13 mouse cellular contexts compared by ENCODE assay signal in genomic region chr10:117790421-117791170, GRCm38 (mm10). TPM values are rescaled to one million over a fixed set of nuclear protein-coding genes. Genes with fewer than 3 reads are reported as not detected.
A peak's percentile ranks its signal among the peaks of the same experiment; 100 is the strongest.
DNase-seq lines count a peak whose midpoint lies in the region; ATAC-seq and TF ChIP-seq lines count a peak whose summit lies in the region.
"Had no signal": no experiment of that assay in that cellular context is flagged by ENCODE, and none has a peak within 500 bp of the region (broad histone marks: within the 10 kb centered on the region; RNA-seq: fewer than 3 reads in every experiment).

No protein-coding gene starts in this region.

- peaks cover 19% of the 10 kb centered on the region for H3K4me1 ChIP-seq in heart, embryonic 10.5 days
- peaks cover 9% of the 10 kb centered on the region; the same call in 1 of the 2 replicates for H3K4me1 ChIP-seq in lung, embryonic 14.5 days (ENCODE audit: insufficient read depth)
- peaks cover 35% of the 10 kb centered on the region for H3K4me1 ChIP-seq in G1E (ENCODE audit: insufficient read depth, low read depth, low read length)
- H3K4me1 ChIP-seq in liver, embryonic 12.5 days = peaks cover 30% of the 10 kb centered on the region

- 0 out of 2 replicates have a peak overlapping the region, but pooled peaks have one; percentile 73 for H3K4me3 ChIP-seq in heart, embryonic 10.5 days
- H3K4me3 ChIP-seq in lung, embryonic 14.5 days (ENCODE audit: low read depth, low read length) = 0 out of 2 replicates have a peak overlapping the region, but pooled peaks have one; percentile 74
- peak overlapping the region; percentile 98; the same call in 1 of the 2 replicates for H3K4me3 ChIP-seq in G1E (ENCODE audit: low read depth, low read length)
- H3K4me3 ChIP-seq in liver, embryonic 12.5 days = peak overlapping the region; percentile 95

- H3K9ac ChIP-seq in lung, embryonic 14.5 days = no peak overlapping the region
- peak overlapping the region; percentile 89 for H3K9ac ChIP-seq in liver, embryonic 12.5 days

- H3K27me3 ChIP-seq in heart, embryonic 10.5 days (ENCODE audit: insufficient read depth, poor library complexity, severe bottlenecking) = no peaks in the 10 kb centered on the region
- no peaks in the 10 kb centered on the region for H3K27me3 ChIP-seq in lung, embryonic 14.5 days (ENCODE audit: insufficient read depth, low read length)
- no peaks in the 10 kb centered on the region for H3K27me3 ChIP-seq in G1E (ENCODE audit: insufficient read depth, low read length)
- no peaks in the 10 kb centered on the region for H3K27me3 ChIP-seq in liver, embryonic 12.5 days (replicated peaks)

- DNase-seq in heart, embryonic 10.5 days (ENCODE audit: low spot score) = no peak
- no peak for DNase-seq in heart, adult 11 months
- DNase-seq in lung, embryonic 14.5 days = no peak
- DNase-seq in lung, postnatal 14 days = no peak
- no peak for DNase-seq in G1E (ENCODE audit: low spot score)
- DNase-seq in left cerebral cortex, postnatal 25 days (ENCODE audit: low spot score in 2 of 2) = no peak
- DNase-seq in urinary bladder, postnatal 14 days (ENCODE audit: low spot score) = no peak
- DNase-seq: cerebellum, adult 8-10 months; left cerebral cortex, postnatal 4 days had no signal

- intact Hi-C loops in left cerebral cortex, postnatal 25 days (cut with DNase I) = no loop called here

- TF ChIP-seq CTCF in lung, embryonic 14.5 days (IDR thresholded peaks at IDR 0.05; ENCODE audit: low read depth) = no peak
- no peak for TF ChIP-seq CTCF in G1E (IDR thresholded peaks at IDR 0.05; ENCODE audit: low read depth, low read length)

- H3K36me3 ChIP-seq in heart, embryonic 10.5 days = peaks cover 41% of the 10 kb centered on the region
- peaks cover 37% of the 10 kb centered on the region for H3K36me3 ChIP-seq in lung, embryonic 14.5 days (ENCODE audit: insufficient read depth)
- peaks cover 46% of the 10 kb centered on the region for H3K36me3 ChIP-seq in G1E (replicated peaks)
- peaks cover 47% of the 10 kb centered on the region for H3K36me3 ChIP-seq in liver, embryonic 12.5 days

- 92% methylated on average over 17 of the region's 17 CpGs for WGBS in heart, embryonic 10.5 days
- 90% methylated on average over 17 of the region's 17 CpGs for WGBS in lung, embryonic 14.5 days
- WGBS in liver, embryonic 12.5 days (ENCODE audit: insufficient replicate concordance) = 88% methylated on average over 17 of the region's 17 CpGs

- peak overlapping the region; percentile 80; the same call in 1 of the 2 replicates for H3K4me2 ChIP-seq in lung, embryonic 14.5 days
- H3K4me2 ChIP-seq in liver, embryonic 12.5 days = peak overlapping the region; percentile 83

- no peaks in the 10 kb centered on the region for H3K9me3 ChIP-seq in heart, embryonic 10.5 days
- H3K9me3 ChIP-seq in lung, embryonic 14.5 days (ENCODE audit: low read depth, low read length) = no peaks in the 10 kb centered on the region
- H3K9me3 ChIP-seq in G1E (replicated peaks) = no peaks in the 10 kb centered on the region
- H3K9me3 ChIP-seq in liver, embryonic 12.5 days (replicated peaks) = no peaks in the 10 kb centered on the region

- ATAC-seq in lung, embryonic 14.5 days (ENCODE audit: insufficient read depth) = no peak
- no peak for ATAC-seq in G1E (ENCODE audit: extremely low read depth, insufficient number of reproducible peaks, low FRiP score, poor library complexity, severe bottlenecking)
- no peak for ATAC-seq in liver, embryonic 12.5 days
- ATAC-seq: hindbrain, postnatal 0 days had no signal

- H3K27ac ChIP-seq in heart, embryonic 10.5 days = no peak overlapping the region
- H3K27ac ChIP-seq in lung, embryonic 14.5 days (ENCODE audit: low read depth) = no peak overlapping the region
- H3K27ac ChIP-seq in liver, embryonic 12.5 days = no peak overlapping the region
- H3K27ac ChIP-seq: hindbrain, postnatal 0 days; kidney, postnatal 0 days; macrophage had no signal

RNA-seq across cellular contexts. Expression of gene Nup107, which starts 1.9 kb away (rescaled TPM):
- polyA plus RNA-seq in heart, embryonic 10.5 days (2016; fragmentation: Nextera tagmentation; extraction: Ambion mirVana) = 75.0 and 84.0 TPM in 2 replicates
- 96.3 and 96.6 TPM in 2 replicates for polyA plus RNA-seq in lung, embryonic 14.5 days (2014; fragmentation: Nextera tagmentation; extraction: Ambion mirVana)
- total RNA-seq in G1E (2014; fragmentation: Nextera tagmentation) (81.8 and 130 TPM in 2 replicates), G1E (2017) (131 and 144 TPM in 2 replicates)
- polyA plus RNA-seq in G1E (2012) = 58.0 and 59.9 TPM in 2 replicates
- 80.3 and 81.3 TPM in 2 replicates for polyA plus RNA-seq in liver, embryonic 12.5 days (2016; fragmentation: Nextera tagmentation; extraction: Ambion mirVana)
- 10 to 100 TPM; 13.7 to 15.5 TPM for total RNA-seq in left cerebral cortex, postnatal 25 days (2021)

RNA-seq across cellular contexts. Expression of gene Slc35e3, which starts 44.4 kb away (rescaled TPM):
- polyA plus RNA-seq in heart, embryonic 10.5 days (2016; fragmentation: Nextera tagmentation; extraction: Ambion mirVana) = 10.5 and 14.9 TPM in 2 replicates
- polyA plus RNA-seq in lung, embryonic 14.5 days (2014; fragmentation: Nextera tagmentation; extraction: Ambion mirVana) = 16.4 and 16.7 TPM in 2 replicates
- total RNA-seq in G1E (2014; fragmentation: Nextera tagmentation) = 7.9 and 10.9 TPM in 2 replicates
- 3.5 and 3.9 TPM in 2 replicates for total RNA-seq in G1E (2017)
- 1.5 and 2.2 TPM in 2 replicates for polyA plus RNA-seq in G1E (2012)
- polyA plus RNA-seq in liver, embryonic 12.5 days (2016; fragmentation: Nextera tagmentation; extraction: Ambion mirVana) = 5.2 and 5.3 TPM in 2 replicates
- 10 to 100 TPM; 31.0 to 31.3 TPM for total RNA-seq in left cerebral cortex, postnatal 25 days (2021)

RNA-seq across cellular contexts. Expression of gene Rap1b, which starts 55.2 kb away (rescaled TPM):
- 132 and 170 TPM in 2 replicates for polyA plus RNA-seq in heart, embryonic 10.5 days (2016; fragmentation: Nextera tagmentation; extraction: Ambion mirVana)
- 214 and 220 TPM in 2 replicates for polyA plus RNA-seq in lung, embryonic 14.5 days (2014; fragmentation: Nextera tagmentation; extraction: Ambion mirVana)
- 112 and 121 TPM in 2 replicates for total RNA-seq in G1E (2014; fragmentation: Nextera tagmentation)
- total RNA-seq in G1E (2017) = 64.2 and 73.1 TPM in 2 replicates
- 23.4 and 25.8 TPM in 2 replicates for polyA plus RNA-seq in G1E (2012)
- 174 and 185 TPM in 2 replicates for polyA plus RNA-seq in liver, embryonic 12.5 days (2016; fragmentation: Nextera tagmentation; extraction: Ambion mirVana)
- 10 to 100 TPM; 64.0 to 69.5 TPM for total RNA-seq in left cerebral cortex, postnatal 25 days (2021)
